Mouse (Mus musculus) stomach, embryonic 16.5 days (tissue): Measurements from ENCODE around the gene Zfp790. TPM values are rescaled to one million over a fixed set of nuclear protein-coding genes. Genes with fewer than 3 reads are reported as not detected.
"Not testable (repeated sequence)": the region's sequence is repeated elsewhere in the genome, so short reads cannot be mapped to it uniquely, and the experiment has no call there.

ENCODE experiments used
- ATAC-seq: fragments of 200-750 bp; cut with Nextera tagmentation; 2 replicates; pipeline ENCODE4 v1.8.0; 2017; ENCODE audit warnings: moderate number of reproducible peaks, moderate TSS enrichment; ENCODE audit not compliant: insufficient read depth, low FRiP score
- H3K27ac ChIP-seq: fragments of 300-500 bp; sonication (generic); 2 replicates; pipeline ENCODE4 v1.5.1; 2014; ENCODE audit warnings: low read length
- H3K27me3 ChIP-seq: fragments of 300-500 bp; sonication (generic); 2 replicates; pipeline ENCODE4 v1.6.1; 2014; ENCODE audit warnings: low read length, control low read depth, mixed read lengths; ENCODE audit not compliant: control insufficient read depth, insufficient read depth
- H3K36me3 ChIP-seq: fragments of 300-500 bp; sonication (generic); 2 replicates; pipeline ENCODE4 v1.6.1; 2014; ENCODE audit warnings: low read length; ENCODE audit not compliant: control insufficient read depth, insufficient read depth
- H3K4me1 ChIP-seq: fragments of 300-500 bp; sonication (generic); 2 replicates; pipeline ENCODE4 v1.6.1; 2014; ENCODE audit warnings: low read length, control low read depth, mixed read lengths; ENCODE audit not compliant: control insufficient read depth, insufficient read depth
- H3K4me2 ChIP-seq: fragments of 300-500 bp; sonication (generic); 2 replicates; pipeline ENCODE4 v1.6.1; 2014; ENCODE audit warnings: low read depth, low read length, mixed read lengths
- H3K4me3 ChIP-seq: fragments of 300-500 bp; sonication (generic); replicated peaks from 2 replicates; pipeline ENCODE4 v1.5.1; 2014; ENCODE audit warnings: mild to moderate bottlenecking, low read length
- H3K9ac ChIP-seq: fragments of 300-500 bp; sonication (generic); 2 replicates; pipeline ENCODE4 v1.6.1; 2014; ENCODE audit warnings: low read length
- H3K9me3 ChIP-seq: fragments of 300-500 bp; sonication (generic); replicated peaks from 2 replicates; pipeline ENCODE4 v1.6.1; 2016; ENCODE audit warnings: low read length, control low read depth; ENCODE audit not compliant: control insufficient read depth
- WGBS: fragments of 180-500 bp; shearing (Covaris S2); extraction: QIAGEN DNeasy Blood & Tissue Kit; methylation state at CpG from one replicate; pipeline ENCODE4 v1.1.7; 2014; 5-methylcytosine and 5-hydroxymethylcytosine counted together
- microRNA counts: library from miRNA; unstranded; fragments of <30 nt; microRNA quantifications from one replicate; lab custom pipeline; 2016
- microRNA-seq: library from miRNA; unstranded; fragments of <30 nt; microRNA quantifications from one replicate; pipeline ENCODE4, GENCODE M21; 2016
- polyA plus RNA-seq: library from polyadenylated mRNA; unstranded; fragments of >200 nt; fragmentation: Nextera tagmentation; extraction: Ambion mirVana; gene quantifications from 2 replicates; pipeline ENCODE4 v1.2.1, GENCODE M21; 2015

The Zfp790 gene
- polyA plus RNA-seq, 1 experiment from 2014 or later = 13.0 TPM

GRCm38 (mm10) chr7:29859532-29860517 is 43.9 kb downstream of the Zfp790 start, which contains the start of gene Zfp420:
Zfp420 (plus strand) TSS chr7:29859979.
- Histone ChIP-seq H3K4me1 (peaks cover 5% of the 10 kb centered on the region; the same call in 1 of the 2 replicates), H3K36me3 (no peaks in the 10 kb centered on the region), H3K4me3 (peak within 1 kb of the TSS; percentile 83), H3K27me3 (no peaks in the 10 kb centered on the region), H3K4me2 (peak within 1 kb of the TSS; percentile 91), H3K9ac (peak within 1 kb of the TSS; percentile 79), H3K27ac (no peak within 1 kb of the TSS), H3K9me3 (no peaks in the 10 kb centered on the region)
- ATAC-seq = peak; percentile 96
- 5% methylated on average over 32 of the region's 32 CpGs for WGBS

GRCm38 (mm10) chr7:29861660-29862059 is 45.7 kb downstream of the Zfp790 start:
- Histone ChIP-seq H3K9ac (no peak overlapping the region), H3K4me3 (no peak overlapping the region), H3K36me3 (no peaks in the 10 kb centered on the region), H3K4me1 (peaks cover 5% of the 10 kb centered on the region; the same call in 1 of the 2 replicates), H3K27me3 (no peaks in the 10 kb centered on the region), H3K9me3 (no peaks in the 10 kb centered on the region), H3K27ac (no peak overlapping the region), H3K4me2 (no peak overlapping the region)
- ATAC-seq = no peak
- WGBS = 91% methylated on average over 7 of the region's 7 CpGs

DNA sequence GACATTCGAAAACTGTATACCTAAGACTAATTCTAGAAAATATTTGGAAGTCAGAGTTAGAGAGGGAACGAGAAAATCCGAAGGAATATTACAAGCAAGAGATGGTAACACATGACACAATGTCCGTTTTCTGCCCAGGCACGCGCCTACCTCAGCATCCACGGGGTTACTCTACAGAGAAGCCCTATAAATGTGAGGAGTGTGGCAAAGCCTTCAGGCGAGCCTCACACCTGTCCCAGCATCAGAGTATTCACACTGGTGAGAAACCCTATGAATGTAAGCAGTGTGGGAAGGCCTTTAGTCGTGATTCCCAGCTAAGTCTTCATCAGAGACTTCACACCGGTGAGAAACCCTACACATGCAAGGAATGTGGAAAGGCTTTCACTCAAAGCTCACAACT is 58.3 kb downstream of the Zfp790 start:
- no peaks in the 10 kb centered on the region for H3K27me3 ChIP-seq
- no peak overlapping the region for H3K4me3 ChIP-seq
- no peak overlapping the region for H3K27ac ChIP-seq
- ATAC-seq = no peak
- no peak overlapping the region for H3K9ac ChIP-seq
- H3K4me2 ChIP-seq = no peak overlapping the region
- no peaks in the 10 kb centered on the region for H3K4me1 ChIP-seq
- 94% methylated on average over 10 of the region's 10 CpGs for WGBS
- H3K9me3 ChIP-seq = peaks cover 23% of the 10 kb centered on the region
- peaks cover 25% of the 10 kb centered on the region for H3K36me3 ChIP-seq

GRCm38 (mm10) chr7:29877561-29877960 is 61.6 kb downstream of the Zfp790 start:
- 88% methylated on average over 9 of the region's 9 CpGs for WGBS
- H3K4me1 ChIP-seq, H3K4me3 ChIP-seq, H3K4me2 ChIP-seq, H3K27ac ChIP-seq, H3K9ac ChIP-seq, ATAC-seq, H3K27me3 ChIP-seq: not testable (repeated sequence)
- peaks cover 23% of the 10 kb centered on the region for H3K9me3 ChIP-seq
- H3K36me3 ChIP-seq = peaks cover 25% of the 10 kb centered on the region

- 68% methylated on average over 7 of the region's 7 CpGs for WGBS
- H3K4me3 ChIP-seq = no peak overlapping the region
- ATAC-seq = no peak
- peaks cover 11% of the 10 kb centered on the region for H3K36me3 ChIP-seq
- no peaks in the 10 kb centered on the region for H3K27me3 ChIP-seq
- no peak overlapping the region for H3K9ac ChIP-seq
- H3K27ac ChIP-seq = no peak overlapping the region
- H3K4me2 ChIP-seq = no peak overlapping the region
- peaks cover 14% of the 10 kb centered on the region for H3K9me3 ChIP-seq
- H3K4me1 ChIP-seq = no peaks in the 10 kb centered on the region
These were observed 64.1 kb downstream of the Zfp790 start for GRCm38 (mm10) chr7:29880056-29880455.

MicroRNAs encoded within 50 kb of the gene (microRNA counts, 519-probe panel; counts per million panel counts)
- 1,565 counts per million, percentile 20 among the panel's probes with 10 or more counts for microRNA mmu-miR-1964 (lab: Ali Mortazavi, UCI)

Small RNA genes within 50 kb of the gene (microRNA-seq; reads per million reads assigned to microRNA genes)
- gene Mir1964 = 4.0 reads per million, percentile 22 among the genes with 10 or more reads in this experiment

Other genes with a start within 250 kb of the Zfp790 start
- gene Catsperg2, start 89.1 kb upstream of the Zfp790 start, polyA plus RNA-seq = 0.14 TPM in 1 of 2 replicates, not detected in the other
- gene Zfp84, start 47.6 kb upstream of the Zfp790 start, polyA plus RNA-seq = 11.8 and 12.4 TPM in 2 replicates
- gene Zfp30, start 32.1 kb upstream of the Zfp790 start, polyA plus RNA-seq = 5.1 and 5.4 TPM in 2 replicates
- gene Zfp940, start 37.6 kb downstream of the Zfp790 start, polyA plus RNA-seq = 4.7 and 4.9 TPM in 2 replicates
- gene Zfp420, start 43.9 kb downstream of the Zfp790 start, polyA plus RNA-seq = 6.1 and 7.1 TPM in 2 replicates
- 8.4 and 10.2 TPM in 2 replicates for gene Zfp27, start 90.5 kb downstream of the Zfp790 start, polyA plus RNA-seq
- gene Zfp383, start 92.1 kb downstream of the Zfp790 start, polyA plus RNA-seq = 4.0 and 4.2 TPM in 2 replicates
- 8.1 and 8.8 TPM in 2 replicates for gene Zfp74, start 138.0 kb downstream of the Zfp790 start, polyA plus RNA-seq
- gene Zfp568, start 167.8 kb downstream of the Zfp790 start, polyA plus RNA-seq = 14.0 and 14.9 TPM in 2 replicates
- 3.7 and 4.6 TPM in 2 replicates for gene Zfp14, start 235.3 kb downstream of the Zfp790 start, polyA plus RNA-seq